Mouse (Mus musculus) adrenal gland, postnatal 36 days (tissue): ENCODE data around the gene Tmem255b. TPM values are rescaled to one million over a fixed set of nuclear protein-coding genes. Genes with fewer than 3 reads are reported as not detected.

Experiments
- DNase-seq, 2 experiments: peaks; one replicate each; pipeline ENCODE4 v3.0.0; 2021; ENCODE audit warnings: mixed read lengths in 1 of 2
- long read RNA-seq, 2 experiments: library from polyadenylated mRNA; stranded (forward); transcript quantifications; one replicate each; pipeline ENCODE4 v2.0.0; 2021; ENCODE audit warnings: borderline sequencing depth in 2 of 2
- total RNA-seq, 2 experiments: library from RNA; stranded (reverse); gene quantifications; 2 replicates each; pipeline ENCODE4 v1.2.3; 2021

Tmem255b gene
- total RNA-seq, result 1 to 10 TPM in 1 of 2 experiments, under 1 TPM in 1; 0.92 to 1.1 TPM
- long read RNA-seq, experiment 1, partial matches to known transcripts, result 0 of 1 reads
- long read RNA-seq, experiment 1, other reads (novel, unspliced or antisense), result 0 of 1 reads
- long read RNA-seq, experiment 2, partial matches to known transcripts, result 0 of 1 reads
- long read RNA-seq, experiment 2, other reads (novel, unspliced or antisense), result 0 of 1 reads

- no peak for DNase-seq
Measured at GRCm38 (mm10) chr8:13434889-13435288, at the start of gene Tmem255b. Tmem255b (plus strand) TSS chr8:13435189.

- no peak for DNase-seq
Measured at GRCm38 (mm10) chr8:13386366-13386765, 48.6 kb upstream of the Tmem255b start.

GRCm38 (mm10) chr8:13387728-13388127 lies 47.3 kb upstream of the Tmem255b start:
- no peak for DNase-seq

GRCm38 (mm10) chr8:13388744-13389143 lies 46.2 kb upstream of the Tmem255b start:
- DNase-seq, result no peak

- no peak for DNase-seq
Measured at GRCm38 (mm10) chr8:13393869-13394268, 41.1 kb upstream of the Tmem255b start.

- peak in 1 of 2 experiments; percentile 28 for DNase-seq
Measured at GRCm38 (mm10) chr8:13396725-13397124, 38.3 kb upstream of the Tmem255b start, which contains the start of gene Atp4b. Atp4b (minus strand) TSS chr8:13396825.

- no peak for DNase-seq
Measured at GRCm38 (mm10) chr8:13403517-13403916, 31.5 kb upstream of the Tmem255b start.

GRCm38 (mm10) chr8:13404666-13405131 lies 30.3 kb upstream of the Tmem255b start, which contains the start of gene Grk1:
Grk1 (plus strand) TSS chr8:13405081.
- no peak for DNase-seq

- no peak for DNase-seq
Measured at GRCm38 (mm10) chr8:13406011-13406410, 29.0 kb upstream of the Tmem255b start.

- DNase-seq, result peak; percentile 68 to 73
Measured at GRCm38 (mm10) chr8:13411597-13411996, 23.4 kb upstream of the Tmem255b start.

GRCm38 (mm10) chr8:13412891-13413558 lies 22.0 kb upstream of the Tmem255b start:
- DNase-seq, result peak; percentile 59 to 67

GRCm38 (mm10) chr8:13413823-13414390 lies 21.1 kb upstream of the Tmem255b start:
- no peak for DNase-seq

- DNase-seq, result no peak
Measured at GRCm38 (mm10) chr8:13415879-13416278, 19.1 kb upstream of the Tmem255b start.

- DNase-seq, result no peak
Measured at GRCm38 (mm10) chr8:13419111-13419639, 15.8 kb upstream of the Tmem255b start.

- peak in 1 of 2 experiments; percentile 21 for DNase-seq
Measured at GRCm38 (mm10) chr8:13420970-13421369, 14.0 kb upstream of the Tmem255b start.

- DNase-seq, result no peak
Measured at GRCm38 (mm10) chr8:13427351-13427750, 7.6 kb upstream of the Tmem255b start.

GRCm38 (mm10) chr8:13428156-13428555 lies 6.8 kb upstream of the Tmem255b start:
- DNase-seq, result no peak

- DNase-seq, result no peak
Measured at GRCm38 (mm10) chr8:13430412-13430811, 4.6 kb upstream of the Tmem255b start.

GRCm38 (mm10) chr8:13430866-13431265 lies 4.1 kb upstream of the Tmem255b start:
- DNase-seq, result no peak

- DNase-seq, result no peak
Measured at GRCm38 (mm10) chr8:13433130-13433529, 1.9 kb upstream of the Tmem255b start.

- DNase-seq, result no peak
Measured at GRCm38 (mm10) chr8:13436052-13436451, 1.1 kb downstream of the Tmem255b start.

GRCm38 (mm10) chr8:13437531-13437930 lies 2.5 kb downstream of the Tmem255b start:
- DNase-seq, result no peak

- DNase-seq, result no peak
Measured at GRCm38 (mm10) chr8:13442152-13442551, 7.2 kb downstream of the Tmem255b start.
